Mouse (Mus musculus) cerebellum, adult 2 months (tissue): ENCODE measurements around the gene Adat3.

Experiments used
- CTCF ChIP-seq: fragments of 200-500 bp; IDR thresholded peaks from 2 replicates; pipeline ENCODE4 v1.5.1; 2011; ENCODE audit warnings: low read depth, mild to moderate bottlenecking, control low read depth, low read length, moderate library complexity, borderline replicate concordance; ENCODE audit not compliant: insufficient read depth
- POLR2A ChIP-seq: fragments of 200-500 bp; IDR thresholded peaks from 2 replicates; pipeline ENCODE4 v1.6.1; 2011; ENCODE audit warnings: low read length, control low read depth, borderline replicate concordance; ENCODE audit not compliant: insufficient read depth

- TF ChIP-seq CTCF (no peak), POLR2A (no peak)
These were observed 33.8 kb upstream of the Adat3 start for GRCm38 (mm10) chr10:80568876-80569275.
